Comparison of ENCODE assay signal across 8 mouse cellular contexts in genomic region chrX:134746459-134746858, GRCm38 (mm10). TPM values are rescaled to one million over a fixed set of nuclear protein-coding genes. Genes with fewer than 3 reads are reported as not detected.
DNase-seq lines count a peak whose midpoint lies in the region; ATAC-seq and TF ChIP-seq lines count a peak whose summit lies in the region.

No protein-coding gene starts in this region.

- no peak overlapping the region for H3K4me3 ChIP-seq in hindbrain, embryonic 10.5 days
- H3K4me3 ChIP-seq in hindbrain, embryonic 13.5 days, result no peak overlapping the region
- no peak overlapping the region for H3K4me3 ChIP-seq in E14TG2a.4 (replicated peaks; ENCODE audit: low read length)
- no peak overlapping the region for H3K4me3 ChIP-seq in midbrain, postnatal 0 days (ENCODE audit: low read depth, low read length)

- H3K4me2 ChIP-seq in hindbrain, embryonic 13.5 days, result no peak overlapping the region
- H3K4me2 ChIP-seq in midbrain, postnatal 0 days (ENCODE audit: low read depth, low read length, poor library complexity, severe bottlenecking), result no peak overlapping the region

- WGBS in hindbrain, embryonic 10.5 days, result 32% methylated on average over 5 of the region's 5 CpGs
- WGBS in hindbrain, embryonic 13.5 days, result 42% methylated on average over 5 of the region's 5 CpGs
- WGBS in midbrain, postnatal 0 days, result 32% methylated on average over 5 of the region's 5 CpGs

- peak; percentile 24 for TF ChIP-seq CTCF in E14TG2a.4 (conservative IDR thresholded peaks at IDR 0.05; ENCODE audit: low read length)
- peak; percentile 79 for TF ChIP-seq CTCF in midbrain, postnatal 0 days (IDR thresholded peaks at IDR 0.05)

- H3K27ac ChIP-seq in hindbrain, embryonic 10.5 days, result no peak overlapping the region
- H3K27ac ChIP-seq in hindbrain, embryonic 13.5 days, result no peak overlapping the region
- no peak overlapping the region for H3K27ac ChIP-seq in midbrain, postnatal 0 days (ENCODE audit: low read depth, low read length)

- peaks cover 54% of the 10 kb centered on the region for H3K27me3 ChIP-seq in hindbrain, embryonic 10.5 days (ENCODE audit: insufficient read depth, poor library complexity, severe bottlenecking)
- H3K27me3 ChIP-seq in hindbrain, embryonic 13.5 days, result 0 out of 2 replicates have a peak, but pooled peaks cover 5% of the 10 kb centered on the region
- peaks cover 13% of the 10 kb centered on the region for H3K27me3 ChIP-seq in E14TG2a.4 (ENCODE audit: insufficient read depth, low read length)
- H3K27me3 ChIP-seq in midbrain, postnatal 0 days (ENCODE audit: insufficient read depth, low read length), result no peaks in the 10 kb centered on the region

- no peaks in the 10 kb centered on the region for H3K9me3 ChIP-seq in hindbrain, embryonic 10.5 days
- no peaks in the 10 kb centered on the region for H3K9me3 ChIP-seq in hindbrain, embryonic 13.5 days
- H3K9me3 ChIP-seq in E14TG2a.4 (ENCODE audit: low read length), result no peaks in the 10 kb centered on the region
- no peaks in the 10 kb centered on the region for H3K9me3 ChIP-seq in midbrain, postnatal 0 days (ENCODE audit: low read length)

- intact Hi-C loops in heart, postnatal 10 days (cut with DNase I), result loop anchor here (2.0 to 5.0 kb wide), 2 partner anchors 86 to 166 kb away; no protein-coding TSS in a partner anchor

- no peak for ATAC-seq in hindbrain, embryonic 13.5 days (ENCODE audit: low FRiP score)
- peak; percentile 43; the same call in 1 of the 2 replicates for ATAC-seq in midbrain, postnatal 0 days (ENCODE audit: low FRiP score)

- no peaks in the 10 kb centered on the region for H3K36me3 ChIP-seq in hindbrain, embryonic 10.5 days
- no peaks in the 10 kb centered on the region for H3K36me3 ChIP-seq in hindbrain, embryonic 13.5 days
- H3K36me3 ChIP-seq in E14TG2a.4 (ENCODE audit: insufficient read depth, low read length), result no peaks in the 10 kb centered on the region
- H3K36me3 ChIP-seq in midbrain, postnatal 0 days (ENCODE audit: insufficient read depth, low read length), result no peaks in the 10 kb centered on the region

- H3K9ac ChIP-seq in hindbrain, embryonic 13.5 days, result no peak overlapping the region
- no peak overlapping the region for H3K9ac ChIP-seq in midbrain, postnatal 0 days (replicated peaks; ENCODE audit: low read length, poor library complexity, severe bottlenecking)

- H3K4me1 ChIP-seq in hindbrain, embryonic 10.5 days (replicated peaks), result no peaks in the 10 kb centered on the region
- H3K4me1 ChIP-seq in hindbrain, embryonic 13.5 days (replicated peaks), result peaks cover 9% of the 10 kb centered on the region
- H3K4me1 ChIP-seq in E14TG2a.4 (replicated peaks; ENCODE audit: low read depth, low read length), result no peaks in the 10 kb centered on the region; the same call in 1 of the 2 replicates
- no peaks in the 10 kb centered on the region for H3K4me1 ChIP-seq in midbrain, postnatal 0 days (ENCODE audit: insufficient read depth, low read length)

- peak; percentile 39 for DNase-seq in hindbrain, embryonic 10.5 days (ENCODE audit: low spot score)
- DNase-seq in cerebellum, adult 8-10 months, result peak; percentile 49
- peak; percentile 47 to 64 for DNase-seq in heart, postnatal 10 days
- peak; percentile 8 to 44 for DNase-seq in layer of hippocampus, postnatal 14 days (ENCODE audit: low spot score in 2 of 2)
- DNase-seq in midbrain, postnatal 0 days (ENCODE audit: low spot score), result peak; percentile 71
- peak; percentile 57 for DNase-seq in thymus, postnatal 25 days

RNA-seq across cellular contexts. Expression of gene Armcx6, which starts 4.8 kb away (rescaled TPM):
- 15.7 and 16.1 TPM in 2 replicates for polyA plus RNA-seq in hindbrain, embryonic 10.5 days (2016; fragmentation: Nextera tagmentation; extraction: Ambion mirVana)
- polyA plus RNA-seq in hindbrain, embryonic 13.5 days (2015; fragmentation: Nextera tagmentation; extraction: Ambion mirVana), result 41.3 and 43.7 TPM in 2 replicates
- 1 to 10 TPM; 6.1 to 6.3 TPM for total RNA-seq in heart, postnatal 10 days (2021)
- total RNA-seq in layer of hippocampus, postnatal 14 days (2021), result 1 to 10 TPM; 7.2 to 7.3 TPM
- total RNA-seq in midbrain, postnatal 0 days (2014; rRNA removed), result 40.0 and 40.1 TPM in 2 replicates
- 49.0 and 51.4 TPM in 2 replicates for polyA plus RNA-seq in midbrain, postnatal 0 days (2015; fragmentation: Nextera tagmentation; extraction: Ambion mirVana)

RNA-seq across cellular contexts. Expression of gene Armcx3, which starts 9.9 kb away (rescaled TPM):
- 47.7 and 57.1 TPM in 2 replicates for polyA plus RNA-seq in hindbrain, embryonic 10.5 days (2016; fragmentation: Nextera tagmentation; extraction: Ambion mirVana)
- 67.0 and 74.6 TPM in 2 replicates for polyA plus RNA-seq in hindbrain, embryonic 13.5 days (2015; fragmentation: Nextera tagmentation; extraction: Ambion mirVana)
- 10 to 100 TPM; 46.4 to 49.5 TPM for total RNA-seq in heart, postnatal 10 days (2021)
- total RNA-seq in layer of hippocampus, postnatal 14 days (2021), result 100 to 1,000 TPM in 1 of 2 experiments, 10 to 100 TPM in 1; 90.3 to 113 TPM
- total RNA-seq in midbrain, postnatal 0 days (2014; rRNA removed), result 49.4 and 72.0 TPM in 2 replicates
- 75.0 and 75.2 TPM in 2 replicates for polyA plus RNA-seq in midbrain, postnatal 0 days (2015; fragmentation: Nextera tagmentation; extraction: Ambion mirVana)

RNA-seq across cellular contexts. Expression of gene Armcx1, which starts 28.7 kb away (rescaled TPM):
- polyA plus RNA-seq in hindbrain, embryonic 10.5 days (2016; fragmentation: Nextera tagmentation; extraction: Ambion mirVana), result 41.8 and 47.0 TPM in 2 replicates
- polyA plus RNA-seq in hindbrain, embryonic 13.5 days (2015; fragmentation: Nextera tagmentation; extraction: Ambion mirVana), result 84.5 and 85.5 TPM in 2 replicates
- total RNA-seq in heart, postnatal 10 days (2021), result 10 to 100 TPM; 14.3 to 15.7 TPM
- 10 to 100 TPM; 48.5 to 55.4 TPM for total RNA-seq in layer of hippocampus, postnatal 14 days (2021)
- 41.0 and 70.2 TPM in 2 replicates for total RNA-seq in midbrain, postnatal 0 days (2014; rRNA removed)
- polyA plus RNA-seq in midbrain, postnatal 0 days (2015; fragmentation: Nextera tagmentation; extraction: Ambion mirVana), result 58.9 and 62.5 TPM in 2 replicates
